Mouse (Mus musculus) heart, postnatal 14 days (tissue): ENCODE results near the gene Ankrd11. TPM values are rescaled to one million over a fixed set of nuclear protein-coding genes. Genes with fewer than 3 reads are reported as not detected.

Experiments
- DNase-seq, 2 experiments: peaks; one replicate each; pipeline ENCODE4 v3.0.0; 2021 to 2022
- intact Hi-C: fragments of 180-260 bp; cut with DNase I; formaldehyde crosslinking; loops from one replicate; pipeline ENCODE4 v1.15.1; 2025
- total RNA-seq, 2 experiments: library from RNA; stranded (reverse); gene quantifications; 2 replicates each; pipeline ENCODE4 v1.2.3; 2021

Gene Ankrd11
- total RNA-seq, 2 experiments from 2014 or later = 75.3 to 80.8 TPM

- DNase-seq = no peak
- intact Hi-C loops = loop anchor here (2.0 kb wide), 1 partner anchor 61 kb away; no protein-coding TSS in a partner anchor
Measured at GRCm38 (mm10) chr8:122979424-122979823, 62.7 kb downstream of the Ankrd11 start.

DNA sequence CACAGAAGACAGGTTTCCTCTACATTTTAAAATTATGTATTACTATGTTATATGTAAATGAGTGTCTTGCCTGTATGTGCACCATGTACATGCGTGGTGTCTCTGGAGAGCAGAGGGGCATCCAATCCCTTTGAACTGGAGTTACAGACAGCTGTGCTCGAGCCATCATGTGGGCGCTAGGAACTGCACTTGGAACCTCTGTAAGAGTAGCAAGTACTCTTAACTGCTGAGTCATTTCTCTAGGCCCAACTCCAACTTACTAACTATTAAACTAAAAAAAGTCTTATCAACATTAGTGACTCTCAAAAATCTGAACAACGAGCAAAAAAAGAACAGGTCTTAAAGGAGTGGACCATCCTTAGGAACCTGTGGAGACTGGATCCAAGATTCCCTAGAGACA, 66.0 kb downstream of the Ankrd11 start:
- intact Hi-C loops = no loop called here
- no peak for DNase-seq

- intact Hi-C loops = no loop called here
- DNase-seq = no peak
Measured at GRCm38 (mm10) chr8:122969964-122970620, 72.0 kb downstream of the Ankrd11 start.

DNA sequence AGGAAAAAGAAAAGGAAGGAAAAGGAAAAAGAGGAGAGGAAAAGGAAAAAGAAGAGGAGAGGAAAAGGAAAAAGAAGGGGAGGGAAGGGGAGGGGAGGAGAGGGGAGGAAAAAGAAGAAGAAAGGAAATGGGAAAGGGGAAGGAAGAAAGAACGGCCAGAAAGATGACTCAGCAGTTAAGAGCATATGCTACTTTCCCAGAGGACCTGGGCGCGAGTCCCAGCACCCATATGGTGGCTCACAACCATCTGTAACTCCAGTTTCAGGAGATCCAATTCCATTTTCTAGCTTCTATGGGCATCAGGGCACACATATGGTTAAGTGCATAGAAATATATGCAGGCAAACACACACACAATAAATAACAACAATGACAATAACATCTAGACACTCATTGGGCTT, 73.9 kb downstream of the Ankrd11 start:
- intact Hi-C loops = no loop called here
- DNase-seq = no peak

GRCm38 (mm10) chr8:122966638-122967037, 75.4 kb downstream of the Ankrd11 start:
- DNase-seq = no peak
- intact Hi-C loops = no loop called here

DNA sequence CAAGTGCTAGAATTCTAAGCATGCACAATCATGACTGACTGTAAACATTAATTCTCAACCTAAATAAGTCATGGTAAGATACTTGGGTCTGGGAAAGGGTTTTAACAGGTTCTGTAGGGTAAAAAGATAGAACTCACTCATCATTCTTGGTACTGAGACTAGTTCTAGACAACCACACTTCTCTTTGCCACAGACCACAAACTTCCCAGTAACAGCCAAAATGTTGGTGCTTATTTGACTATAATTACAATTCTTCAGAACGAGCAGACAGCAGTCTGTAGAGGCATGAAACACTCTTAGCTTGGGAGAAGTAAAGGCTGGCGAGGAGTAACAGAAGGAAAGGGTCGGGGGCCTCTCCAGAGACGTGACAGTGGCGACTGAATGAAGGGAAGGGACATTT, 80.0 kb downstream of the Ankrd11 start:
- intact Hi-C loops = no loop called here
- DNase-seq = no peak

DNA sequence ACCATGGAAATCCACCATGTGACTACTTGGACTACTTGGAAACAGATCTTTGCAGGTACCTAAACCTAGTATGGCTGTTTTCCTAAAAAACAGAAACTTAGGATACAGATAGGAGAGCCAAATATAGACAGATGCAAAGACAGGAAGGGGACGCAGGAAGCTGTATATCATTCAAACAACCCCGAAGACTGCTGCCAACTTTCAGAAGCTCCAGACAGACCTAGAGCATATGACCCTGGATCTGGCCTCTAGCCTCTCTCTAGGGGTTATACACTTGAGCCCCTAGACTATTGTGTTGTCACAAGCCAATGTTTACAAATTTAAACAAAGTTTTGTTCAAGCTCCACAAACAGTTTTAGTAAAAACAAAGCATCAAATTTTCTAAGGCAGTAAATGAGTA, 80.6 kb downstream of the Ankrd11 start:
- intact Hi-C loops = no loop called here
- no peak for DNase-seq

DNA sequence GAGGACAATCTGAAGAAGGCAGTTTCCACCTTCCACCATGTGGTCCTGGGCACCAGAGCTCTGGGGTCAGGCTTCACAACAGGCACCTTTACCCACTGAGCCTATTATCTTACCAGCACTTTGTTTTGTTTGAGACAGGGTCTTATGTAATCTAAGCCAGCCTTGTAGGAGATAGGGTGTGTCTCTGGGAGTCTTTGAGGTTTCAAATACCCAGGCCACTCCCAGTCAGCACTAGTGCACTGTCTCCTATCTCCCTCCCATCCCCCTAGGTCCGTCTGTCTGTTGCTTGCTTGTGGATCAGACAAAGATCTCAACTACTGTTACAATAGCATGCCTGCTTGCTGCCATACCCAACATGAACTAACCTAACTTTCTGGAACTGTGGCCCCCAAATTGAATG, 81.1 kb downstream of the Ankrd11 start:
- intact Hi-C loops = no loop called here
- no peak for DNase-seq

DNA sequence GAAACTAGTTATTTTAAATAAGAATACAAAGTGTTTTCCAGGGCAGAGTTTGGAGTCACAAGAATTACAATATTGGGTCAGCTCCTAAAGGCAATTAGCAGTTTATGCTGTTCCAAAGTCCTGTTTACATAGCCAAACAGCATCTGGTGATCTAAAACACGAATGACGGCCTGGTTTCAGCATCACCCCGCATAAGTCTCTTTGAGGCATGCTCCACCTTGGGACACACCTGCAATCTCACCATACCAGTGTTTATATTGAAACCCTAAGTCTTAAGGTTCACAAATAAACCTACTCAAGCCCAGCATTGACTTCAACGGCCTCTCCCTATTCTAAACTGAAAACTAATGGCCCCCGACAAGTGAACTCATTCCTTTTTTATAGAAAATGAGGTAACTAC, 81.8 kb downstream of the Ankrd11 start:
- intact Hi-C loops = no loop called here

GRCm38 (mm10) chr8:122955997-122956396, 86.1 kb downstream of the Ankrd11 start:
- no peak for DNase-seq
- intact Hi-C loops = no loop called here

More for the DNA sequence above, 81.8 kb downstream of the Ankrd11 start:
- no peak for DNase-seq

DNA sequence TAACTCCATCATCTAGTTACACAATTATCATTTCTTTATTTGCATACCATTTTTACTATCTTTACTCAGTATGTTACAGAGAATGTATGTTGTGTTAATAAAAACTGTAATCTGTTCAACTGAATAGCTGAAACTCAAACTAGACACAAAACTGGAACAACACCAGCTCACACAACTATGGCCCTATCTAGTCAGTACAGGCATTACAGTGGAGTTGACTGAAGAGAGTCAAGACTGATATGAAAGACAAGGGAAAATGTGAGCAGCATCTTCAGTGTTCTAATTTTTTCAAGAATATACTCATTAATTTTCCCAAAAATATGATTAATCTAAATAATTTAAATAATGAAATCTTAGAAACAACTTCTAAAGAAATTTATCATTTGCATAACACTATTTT, 86.9 kb downstream of the Ankrd11 start:
- intact Hi-C loops = no loop called here
- no peak for DNase-seq

DNA sequence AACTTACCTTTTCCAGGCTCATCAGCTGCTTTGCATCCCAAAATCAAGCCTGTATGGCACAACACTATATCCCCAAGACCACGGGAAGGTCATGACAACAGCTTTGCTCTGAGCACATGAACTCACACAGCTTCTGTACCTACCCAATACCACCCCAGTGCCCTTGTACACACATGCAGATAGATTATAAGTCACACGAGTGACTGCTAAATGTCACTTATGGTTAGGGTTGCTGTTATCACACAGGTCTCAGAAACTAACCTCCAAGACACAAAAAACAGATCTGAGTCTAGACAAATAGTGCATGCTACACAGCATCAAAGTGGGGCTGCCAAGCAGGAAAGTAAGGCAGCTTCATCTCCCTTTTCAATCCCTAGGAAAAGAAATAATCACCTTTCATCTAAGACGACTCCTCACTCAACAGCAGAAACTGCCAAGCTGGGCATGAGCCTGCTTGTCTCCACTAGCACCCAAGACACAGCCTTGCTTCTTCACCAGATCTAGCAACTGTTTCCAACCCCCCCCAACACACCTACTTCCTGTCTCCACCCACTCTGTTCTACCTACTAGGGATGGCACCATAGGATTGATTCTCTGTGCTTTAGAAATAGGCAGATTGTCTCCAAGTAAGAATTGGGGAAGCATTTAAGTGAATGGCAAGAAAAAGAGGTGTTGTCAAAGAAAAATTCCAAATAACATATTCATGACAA, 87.8 kb downstream of the Ankrd11 start:
- DNase-seq = no peak
- intact Hi-C loops = no loop called here

DNA sequence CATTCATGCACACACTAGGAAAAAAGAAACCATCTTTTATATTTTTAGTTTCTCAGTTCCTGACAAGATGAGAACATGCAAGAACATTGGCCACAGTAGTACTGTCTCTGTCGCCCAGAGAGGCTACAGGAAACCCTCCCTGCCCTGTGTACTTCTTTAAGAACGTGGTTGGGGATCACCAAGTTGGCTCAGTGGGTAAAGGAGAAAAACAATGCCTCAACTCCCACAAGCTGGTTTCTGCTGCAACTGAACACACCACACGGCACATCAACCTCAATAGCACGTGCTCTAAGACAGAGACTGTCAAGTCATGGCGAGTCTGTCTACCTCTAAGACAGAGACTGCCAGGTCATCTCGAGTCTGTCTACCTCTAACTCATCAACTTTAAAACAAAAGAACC, 89.0 kb downstream of the Ankrd11 start:
- intact Hi-C loops = no loop called here
- DNase-seq = no peak

DNA sequence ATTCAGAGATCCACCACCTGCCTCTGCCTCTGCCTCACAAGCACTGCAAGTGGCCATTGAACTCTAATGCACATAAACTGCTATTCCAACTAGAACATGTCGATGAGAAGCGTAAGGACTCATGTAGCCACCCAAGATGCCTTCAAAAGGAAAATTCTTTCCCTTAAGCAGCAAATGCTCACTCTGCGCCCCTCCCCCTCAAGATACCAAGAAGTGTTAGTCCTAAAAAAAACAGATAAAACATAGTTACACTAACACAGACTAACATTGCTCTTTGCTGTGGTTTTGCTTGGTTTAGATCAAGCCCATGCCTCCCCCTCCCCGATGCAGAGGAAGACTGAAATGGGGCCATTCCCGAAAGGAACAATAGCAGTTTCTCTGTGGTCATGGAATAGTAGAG, 90.6 kb downstream of the Ankrd11 start:
- no peak for DNase-seq
- intact Hi-C loops = no loop called here

DNA sequence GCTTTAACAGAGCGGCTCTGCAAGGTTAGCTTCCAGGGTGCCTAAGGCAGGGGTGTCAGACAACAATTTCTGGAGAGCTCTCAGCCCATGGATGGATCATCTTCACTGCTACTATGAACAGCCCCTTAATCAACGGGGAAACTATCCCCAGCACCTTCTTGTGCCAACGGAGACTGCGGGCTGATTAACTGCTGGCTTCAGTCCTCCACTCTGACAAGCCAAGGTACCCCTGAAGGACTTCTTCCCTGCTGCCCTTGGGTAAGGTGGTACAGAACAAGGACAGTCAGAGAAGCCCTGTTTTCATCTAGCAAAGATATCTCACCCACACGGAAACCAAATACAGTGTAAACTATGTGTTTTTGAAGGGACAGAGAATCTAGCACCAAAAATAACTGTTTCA, 92.4 kb downstream of the Ankrd11 start:
- intact Hi-C loops = no loop called here
- no peak for DNase-seq

DNA sequence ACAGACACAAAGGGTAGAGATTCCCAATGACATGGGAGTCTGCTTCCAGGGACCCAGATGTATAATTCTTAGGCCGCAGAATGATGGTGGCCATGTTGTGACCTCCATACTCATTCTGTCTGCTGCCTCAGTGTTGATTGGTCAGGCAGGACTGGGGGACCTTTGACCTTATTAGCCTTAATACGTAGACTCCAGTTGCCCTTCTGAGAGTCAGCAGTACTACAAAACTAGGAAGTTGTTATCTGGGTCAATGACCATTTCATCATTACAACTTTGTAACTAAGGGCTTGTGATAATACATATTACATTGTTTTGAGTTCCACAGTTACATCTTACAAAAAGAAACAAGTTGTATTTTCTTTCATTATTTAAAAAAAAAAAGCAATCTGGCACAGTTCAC, 96.3 kb downstream of the Ankrd11 start:
- intact Hi-C loops = no loop called here
- DNase-seq = no peak

DNA sequence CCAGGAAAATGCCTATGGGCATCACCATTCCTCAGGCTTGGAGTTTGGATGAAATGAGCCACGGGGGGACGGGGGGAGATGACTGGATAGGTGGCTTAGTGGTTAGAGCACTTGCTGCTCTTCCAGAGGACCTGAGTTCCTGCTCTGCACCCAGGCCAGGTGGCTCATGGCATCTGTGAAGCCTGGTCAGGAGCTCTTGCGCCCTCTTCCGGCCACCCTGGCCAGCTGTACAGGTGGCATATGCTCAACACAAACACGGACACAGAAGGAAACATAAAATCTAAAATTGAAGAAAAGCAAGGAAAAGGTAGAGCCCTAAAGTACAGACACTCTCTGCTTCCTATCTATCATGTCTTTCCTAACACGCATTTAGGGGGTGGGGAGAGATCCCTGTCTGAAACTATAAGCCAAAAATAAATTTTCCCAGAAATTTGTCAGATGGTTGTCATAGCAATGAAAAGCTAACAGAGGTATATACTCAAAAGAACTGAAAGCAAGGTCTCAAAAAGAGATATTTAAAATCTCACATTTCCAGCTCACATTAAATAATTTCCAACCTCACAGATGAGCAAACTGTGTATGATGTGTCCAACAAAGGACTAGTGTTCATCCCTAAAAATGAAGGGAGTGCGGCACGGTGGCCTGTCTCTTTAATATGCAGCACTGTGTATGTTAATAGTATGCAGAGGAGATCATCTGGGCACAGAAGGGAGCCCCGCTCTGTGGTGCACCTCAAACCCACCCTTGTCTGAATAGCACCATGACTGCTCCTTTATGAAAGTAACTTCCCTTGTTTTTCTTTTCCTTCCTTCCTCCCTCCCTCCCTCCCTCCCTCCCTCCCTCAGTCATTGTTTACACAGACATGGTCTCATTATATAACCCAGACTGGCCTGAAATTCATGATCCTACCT, 99.0 kb downstream of the Ankrd11 start:
- DNase-seq = peak in 1 of 2 experiments; percentile 25
- intact Hi-C loops = no loop called here

GRCm38 (mm10) chr8:122938591-122938990, 103.5 kb downstream of the Ankrd11 start:
- DNase-seq = peak in 1 of 2 experiments; percentile 21
- intact Hi-C loops = no loop called here

- DNase-seq = no peak
- intact Hi-C loops = no loop called here
Measured at GRCm38 (mm10) chr8:122938170-122938569, 103.9 kb downstream of the Ankrd11 start.

DNA sequence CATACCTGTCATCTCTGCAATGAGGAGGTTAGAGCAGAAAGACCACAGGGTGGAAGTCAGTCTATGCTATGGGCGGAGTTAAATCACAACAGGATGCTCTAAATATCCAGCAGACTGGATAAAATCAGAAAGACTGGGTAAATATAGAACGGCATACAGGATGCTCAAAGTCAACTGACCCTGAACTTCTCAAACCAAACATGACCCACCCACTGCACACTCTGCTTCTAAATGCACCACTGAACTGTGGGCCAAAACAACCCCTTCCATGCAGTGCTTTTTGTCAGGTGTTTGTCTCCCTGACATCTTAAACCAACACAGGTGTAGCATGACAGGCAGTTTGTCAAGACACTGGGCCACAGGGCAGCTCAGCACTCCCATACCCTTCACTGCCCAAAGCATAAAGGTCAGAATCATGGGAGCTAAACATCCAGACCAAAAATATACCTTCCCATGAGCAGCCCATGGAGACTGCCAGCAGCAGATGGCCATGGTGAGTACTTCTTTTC, 104.5 kb downstream of the Ankrd11 start:
- DNase-seq = no peak
- intact Hi-C loops = no loop called here

DNA sequence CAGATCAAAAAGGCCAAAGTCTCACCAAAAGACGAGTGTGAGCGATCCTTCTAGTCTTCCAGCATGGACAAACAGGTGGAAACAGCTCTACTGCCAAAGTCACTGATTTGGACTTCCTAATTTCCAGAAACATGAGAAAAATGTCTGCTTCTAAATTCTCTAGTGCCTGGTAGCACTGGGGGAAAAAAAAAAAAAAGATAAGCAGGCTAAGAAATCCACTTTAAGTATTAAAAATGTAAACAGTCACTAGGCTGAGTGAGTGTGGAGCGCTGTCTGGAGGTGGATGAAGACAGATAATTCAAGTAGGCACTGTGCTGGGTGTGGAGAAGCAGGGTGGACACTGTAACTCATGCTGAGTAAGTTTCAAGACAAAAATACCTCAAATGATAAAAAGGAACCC, 106.2 kb downstream of the Ankrd11 start:
- no peak for DNase-seq
- intact Hi-C loops = no loop called here
